Mouse (Mus musculus) liver, postnatal 0 days (tissue): ENCODE results near the gene Nab2. TPM values are rescaled to one million over a fixed set of nuclear protein-coding genes. Genes with fewer than 3 reads are reported as not detected.

ENCODE experiments used
- ATAC-seq: fragments of 200-750 bp; cut with Nextera tagmentation; 2 replicates; pipeline ENCODE4 v1.8.0; 2017; ENCODE audit warnings: mild to moderate bottlenecking, moderate library complexity
- DNase-seq: peaks from one replicate; pipeline ENCODE4 v3.0.0-alpha.2; 2016
- H3K27ac ChIP-seq: fragments of 300-500 bp; sonication (generic); 2 replicates; pipeline ENCODE4 v1.5.1; 2014; ENCODE audit warnings: antibody characterized with exemption, moderate library complexity, mild to moderate bottlenecking, low read depth
- H3K27me3 ChIP-seq: fragments of 300-500 bp; sonication (generic); 2 replicates; pipeline ENCODE4 v1.6.1; 2014; ENCODE audit warnings: low read length, control low read depth, mixed read lengths; ENCODE audit not compliant: insufficient read depth
- H3K36me3 ChIP-seq: fragments of 300-500 bp; sonication (generic); replicated peaks from 2 replicates; pipeline ENCODE4 v1.6.1; 2014; ENCODE audit warnings: mild to moderate bottlenecking, control low read depth, low read length, moderate library complexity, mixed read lengths; ENCODE audit not compliant: insufficient read depth
- H3K4me1 ChIP-seq: fragments of 300-500 bp; sonication (generic); 2 replicates; pipeline ENCODE4 v1.6.1; 2014; ENCODE audit warnings: antibody characterized with exemption, mild to moderate bottlenecking, control low read depth; ENCODE audit not compliant: insufficient read depth
- H3K4me2 ChIP-seq: fragments of 300-500 bp; sonication (generic); 2 replicates; pipeline ENCODE4 v1.6.1; 2014; ENCODE audit warnings: low read depth, mild to moderate bottlenecking, low read length, moderate library complexity, mixed read lengths
- H3K4me3 ChIP-seq: fragments of 300-500 bp; sonication (generic); 2 replicates; pipeline ENCODE4 v1.5.1; 2014; ENCODE audit warnings: low read depth, low read length
- H3K9ac ChIP-seq: fragments of 300-500 bp; sonication (generic); replicated peaks from 2 replicates; pipeline ENCODE4 v1.6.1; 2014; ENCODE audit warnings: mild to moderate bottlenecking, moderate library complexity
- H3K9me3 ChIP-seq: fragments of 300-500 bp; sonication (generic); 2 replicates; pipeline ENCODE4 v1.6.1; 2016; ENCODE audit warnings: mild to moderate bottlenecking, control low read depth, low read length, mixed read lengths
- CTCF ChIP-seq: sonication (generic); IDR thresholded peaks from 2 replicates; pipeline ENCODE4 v1.5.1; 2016; ENCODE audit warnings: antibody characterized with exemption, low read depth
- EP300 ChIP-seq: IDR thresholded peaks from 2 replicates; pipeline ENCODE4 v1.6.1; 2016; ENCODE audit warnings: antibody characterized with exemption, low read depth, mild to moderate bottlenecking
- WGBS: fragments of 180-500 bp; shearing (Covaris S2); extraction: QIAGEN DNeasy Blood & Tissue Kit; methylation state at CpG from one replicate; pipeline ENCODE4 v1.1.7; 2014; ENCODE audit not compliant: insufficient replicate concordance; 5-methylcytosine and 5-hydroxymethylcytosine counted together
- polyA plus RNA-seq: library from polyadenylated mRNA; unstranded; fragments of >200 nt; fragmentation: Nextera tagmentation; extraction: Ambion mirVana; gene quantifications from 2 replicates; pipeline ENCODE4 v1.2.1, GENCODE M21; 2015

The Nab2 gene
- polyA plus RNA-seq, 1 experiment from 2014 or later: 2.4 TPM

DNA sequence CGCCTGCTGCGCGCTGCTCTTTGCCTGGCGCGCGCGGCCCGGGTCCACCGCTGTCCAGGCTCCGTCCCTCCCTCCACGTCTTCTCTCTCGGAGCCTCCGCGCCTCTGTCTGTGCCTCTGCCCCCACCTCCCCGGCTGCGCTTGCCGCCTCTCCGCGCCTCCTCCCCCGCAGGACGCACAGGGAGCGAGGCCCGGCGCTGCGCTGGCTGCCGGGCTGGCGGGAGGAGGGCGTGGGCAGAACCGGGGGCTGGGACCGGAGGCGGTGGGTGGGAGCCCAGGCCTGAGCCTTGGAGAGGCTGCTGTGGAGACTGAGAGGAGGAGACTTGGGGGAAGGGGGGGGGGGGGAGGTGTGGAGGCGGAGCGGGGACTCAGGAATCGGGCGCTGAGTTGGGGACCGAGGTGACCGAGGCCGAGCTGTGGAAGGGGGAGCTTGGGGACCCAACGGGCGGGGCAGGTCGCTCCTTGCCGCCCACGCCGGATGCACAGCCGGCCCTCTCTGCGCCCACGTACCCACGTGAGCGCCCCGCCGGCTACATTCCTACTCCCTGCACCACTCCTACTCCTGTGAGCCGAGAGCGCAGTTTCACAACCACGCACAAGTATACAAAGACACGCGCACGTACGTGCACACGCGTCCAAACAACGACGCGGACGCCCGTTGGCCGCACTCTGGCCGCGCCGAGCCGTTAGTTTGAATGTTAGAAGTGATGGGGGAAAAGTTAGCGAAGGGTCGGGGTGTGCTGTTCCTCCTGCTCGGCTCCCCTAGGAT lies 1.7 kb downstream of the Nab2 start, which contains the start of gene Nemp1:
Gene Nemp1, plus strand, starts transcription at position 401 of the 768 bp plus-strand sequence.
- peak; percentile 78 for DNase-seq
- H3K27ac ChIP-seq: peak within 1 kb of the TSS; percentile 95
- H3K27me3 ChIP-seq: peaks cover 28% of the 10 kb centered on the region
- H3K4me3 ChIP-seq: peak within 1 kb of the TSS; percentile 61
- H3K36me3 ChIP-seq: peaks cover 12% of the 10 kb centered on the region; the same call in 1 of the 2 replicates
- under 1% methylated on average over 69 of the region's 73 CpGs for WGBS
- peaks cover 43% of the 10 kb centered on the region for H3K4me1 ChIP-seq
- H3K9ac ChIP-seq: peak within 1 kb of the TSS; percentile 72
- TF ChIP-seq EP300 (no peak), CTCF (no peak)
- peak; percentile 74 for ATAC-seq
- H3K9me3 ChIP-seq: no peaks in the 10 kb centered on the region
- peak within 1 kb of the TSS; percentile 90 for H3K4me2 ChIP-seq

DNA sequence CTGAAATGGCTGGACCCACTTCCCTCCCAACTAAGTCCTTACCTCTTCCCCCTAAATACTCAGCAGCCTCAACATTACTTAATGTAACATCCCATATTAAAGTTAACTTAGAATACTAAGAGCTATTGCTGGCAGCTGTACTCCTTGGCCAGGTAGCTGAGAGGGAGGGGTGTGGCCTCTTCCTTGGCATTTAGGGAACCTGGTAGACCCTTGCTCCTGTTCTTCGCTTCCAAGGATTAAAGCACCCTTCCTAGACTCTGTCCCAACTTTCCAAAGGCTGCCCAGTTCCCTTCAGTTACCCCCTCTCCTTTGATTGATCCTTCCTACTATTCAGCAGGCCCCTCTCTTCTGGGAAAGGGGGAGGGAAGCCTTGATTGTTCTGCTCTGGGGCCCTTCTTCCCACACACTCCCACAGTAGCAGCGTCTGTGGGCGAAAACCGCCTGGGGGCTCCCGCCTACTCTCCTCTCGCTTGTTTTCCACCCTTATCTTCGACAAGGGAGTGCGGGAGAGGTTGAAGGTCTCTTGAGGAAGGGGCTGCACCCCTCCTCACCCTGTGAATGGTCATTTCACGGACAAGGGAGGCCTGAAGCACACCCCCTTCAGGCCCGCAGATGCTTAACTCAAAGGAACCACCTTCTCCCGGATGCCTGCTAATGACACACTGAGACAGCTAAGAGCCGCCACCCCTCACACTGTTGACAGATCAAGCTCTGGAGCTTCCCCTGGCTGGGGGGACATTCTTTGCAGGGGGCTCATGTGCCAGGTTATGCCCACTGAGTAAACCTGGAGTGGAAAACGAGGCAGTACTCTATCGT lies 2.8 kb downstream of the Nab2 start:
- Histone ChIP-seq H3K36me3 (peaks cover 17% of the 10 kb centered on the region), H3K27ac (peak overlapping the region; percentile 95), H3K9me3 (no peaks in the 10 kb centered on the region), H3K4me2 (peak overlapping the region; percentile 90), H3K4me1 (peaks cover 53% of the 10 kb centered on the region), H3K4me3 (peak overlapping the region; percentile 61), H3K27me3 (peaks cover 28% of the 10 kb centered on the region), H3K9ac (peak overlapping the region; percentile 72)
- DNase-seq (no peak), ATAC-seq (no peak)
- TF ChIP-seq CTCF: peak; percentile 5; the same call in 1 of the 2 replicates
- TF ChIP-seq EP300: no peak
- WGBS: 12% methylated on average over 14 of the region's 14 CpGs

- H3K36me3 ChIP-seq: peaks cover 24% of the 10 kb centered on the region
- H3K9ac ChIP-seq: no peak overlapping the region; the same call in 1 of the 2 replicates
- H3K4me2 ChIP-seq: peak overlapping the region; percentile 90; the same call in 1 of the 2 replicates
- peaks cover 54% of the 10 kb centered on the region for H3K4me1 ChIP-seq
- peak overlapping the region; percentile 61; the same call in 1 of the 2 replicates for H3K4me3 ChIP-seq
- no peak for TF ChIP-seq CTCF
- no peak for TF ChIP-seq EP300
- no peak overlapping the region for H3K27ac ChIP-seq
- 57% methylated on average over 13 of the region's 13 CpGs for WGBS
- H3K27me3 ChIP-seq: peaks cover 28% of the 10 kb centered on the region
- no peaks in the 10 kb centered on the region for H3K9me3 ChIP-seq
- ATAC-seq (no peak), DNase-seq (no peak)
Observed at GRCm38 (mm10) chr10:127664891-127665290, 3.5 kb downstream of the Nab2 start.

GRCm38 (mm10) chr10:127664166-127664565 lies 4.2 kb downstream of the Nab2 start:
- 58% methylated on average over 16 of the region's 16 CpGs for WGBS
- DNase-seq: no peak
- peaks cover 31% of the 10 kb centered on the region for H3K36me3 ChIP-seq
- peaks cover 28% of the 10 kb centered on the region for H3K27me3 ChIP-seq
- no peak overlapping the region for H3K9ac ChIP-seq
- H3K4me3 ChIP-seq: no peak overlapping the region
- H3K27ac ChIP-seq: no peak overlapping the region
- no peaks in the 10 kb centered on the region for H3K9me3 ChIP-seq
- no peak overlapping the region for H3K4me2 ChIP-seq
- ATAC-seq: no peak
- TF ChIP-seq EP300 (no peak), CTCF (no peak)
- peaks cover 54% of the 10 kb centered on the region for H3K4me1 ChIP-seq

- H3K4me2 ChIP-seq: no peak overlapping the region
- H3K4me3 ChIP-seq: no peak overlapping the region
- no peak for TF ChIP-seq CTCF
- no peak for TF ChIP-seq EP300
- peaks cover 31% of the 10 kb centered on the region for H3K36me3 ChIP-seq
- 56% methylated on average over 5 of the region's 5 CpGs for WGBS
- H3K9ac ChIP-seq: no peak overlapping the region
- no peak for ATAC-seq
- DNase-seq: no peak
- peaks cover 28% of the 10 kb centered on the region for H3K27me3 ChIP-seq
- peaks cover 54% of the 10 kb centered on the region for H3K4me1 ChIP-seq
- no peaks in the 10 kb centered on the region for H3K9me3 ChIP-seq
- H3K27ac ChIP-seq: no peak overlapping the region
Observed at GRCm38 (mm10) chr10:127663590-127663989, 4.8 kb downstream of the Nab2 start.
